Mouse (Mus musculus) bone marrow, adult 2 months (tissue): ENCODE results near the gene Atp1a2.

Experiments used
- CTCF ChIP-seq: fragments of 200-500 bp; IDR thresholded peaks from 2 replicates; pipeline ENCODE4 v1.5.1; 2011; ENCODE audit warnings: low read length, control low read depth; ENCODE audit not compliant: control insufficient read depth, insufficient read depth
- POLR2A ChIP-seq: fragments of 200-500 bp; IDR thresholded peaks from 2 replicates; pipeline ENCODE4 v1.6.1; 2011; ENCODE audit warnings: low read depth, mild to moderate bottlenecking, control low read depth, low read length, borderline replicate concordance; ENCODE audit not compliant: control insufficient read depth

DNA sequence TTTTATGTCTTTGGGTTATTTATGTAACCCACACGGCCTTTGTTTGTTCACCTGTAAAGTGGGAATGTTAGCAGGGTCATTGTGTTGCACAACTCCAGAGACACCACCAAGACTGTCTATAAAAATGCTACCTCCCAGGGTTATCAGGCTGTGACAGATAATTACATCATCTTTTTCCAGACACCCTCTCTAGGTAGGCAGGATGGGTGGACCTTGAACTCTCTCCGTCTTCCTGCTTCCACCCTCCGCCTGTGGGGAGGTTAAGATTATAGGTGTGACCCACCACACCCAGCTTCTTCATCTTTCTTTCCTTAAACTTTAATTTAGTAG, 8.3 kb downstream of the Atp1a2 start:
- TF ChIP-seq CTCF (no peak), POLR2A (no peak)
